Mouse (Mus musculus) macrophage (primary cell): Measurements from ENCODE around the gene Nsmce1. TPM values are rescaled to one million over a fixed set of nuclear protein-coding genes. Genes with fewer than 3 reads are reported as not detected.

ENCODE experiments used
- H3K27ac ChIP-seq: fragments of 350-480 bp; formaldehyde crosslinking; 2 replicates; pipeline ENCODE4 v1.9.0; 2021
- H3K36me3 ChIP-seq: fragments of 350-480 bp; formaldehyde crosslinking; 2 replicates; pipeline ENCODE4 v1.9.0; 2021; ENCODE audit errors: inconsistent target
- H3K4me3 ChIP-seq: fragments of 350-480 bp; formaldehyde crosslinking; 2 replicates; pipeline ENCODE4 v1.9.0; 2021; ENCODE audit errors: inconsistent target
- H3K79me2 ChIP-seq: fragments of 350-480 bp; formaldehyde crosslinking; 2 replicates; pipeline ENCODE4 v1.9.0; 2021; ENCODE audit errors: inconsistent target
- WGBS: methylation state at CpG from one replicate; pipeline ENCODE4 v1.1.7; 2026; ENCODE audit warnings: inconsistent platforms; ENCODE audit not compliant: missing documents; 5-methylcytosine and 5-hydroxymethylcytosine counted together
- polyA plus RNA-seq: library from polyadenylated mRNA; stranded (reverse); fragments of 250-400 nt; gene quantifications from 3 replicates; pipeline ENCODE4 v1.2.4, GENCODE M21; 2018; ENCODE audit warnings: inconsistent platforms

Nsmce1 gene
- polyA plus RNA-seq, 1 experiment from 2014 or later = 20.1 TPM

DNA sequence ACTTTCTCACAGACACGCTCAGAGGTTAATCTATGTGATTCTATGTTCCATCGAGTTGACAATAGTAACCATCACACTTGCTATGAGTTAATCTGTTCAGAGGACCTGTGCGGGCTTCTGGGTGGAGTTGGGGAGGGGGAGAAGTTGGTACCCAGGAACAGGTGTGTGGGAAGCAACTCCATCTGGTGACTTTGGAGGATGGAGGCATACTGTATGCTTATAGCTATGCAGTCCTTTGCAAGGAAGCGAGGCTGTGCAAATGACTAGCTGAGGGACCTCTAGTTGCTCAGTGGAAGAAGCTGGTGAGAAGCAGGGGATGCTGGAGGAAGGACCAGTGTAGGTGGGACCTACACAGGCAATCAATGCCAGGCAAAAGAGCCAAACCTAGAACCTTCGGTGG lies 13.2 kb upstream of the Nsmce1 start:
- WGBS = 99% methylated on average over 5 of the region's 5 CpGs
- Histone ChIP-seq H3K79me2 (no peaks in the 10 kb centered on the region), H3K27ac (peak overlapping the region; percentile 88), H3K4me3 (no peak overlapping the region), H3K36me3 (no peaks in the 10 kb centered on the region)

DNA sequence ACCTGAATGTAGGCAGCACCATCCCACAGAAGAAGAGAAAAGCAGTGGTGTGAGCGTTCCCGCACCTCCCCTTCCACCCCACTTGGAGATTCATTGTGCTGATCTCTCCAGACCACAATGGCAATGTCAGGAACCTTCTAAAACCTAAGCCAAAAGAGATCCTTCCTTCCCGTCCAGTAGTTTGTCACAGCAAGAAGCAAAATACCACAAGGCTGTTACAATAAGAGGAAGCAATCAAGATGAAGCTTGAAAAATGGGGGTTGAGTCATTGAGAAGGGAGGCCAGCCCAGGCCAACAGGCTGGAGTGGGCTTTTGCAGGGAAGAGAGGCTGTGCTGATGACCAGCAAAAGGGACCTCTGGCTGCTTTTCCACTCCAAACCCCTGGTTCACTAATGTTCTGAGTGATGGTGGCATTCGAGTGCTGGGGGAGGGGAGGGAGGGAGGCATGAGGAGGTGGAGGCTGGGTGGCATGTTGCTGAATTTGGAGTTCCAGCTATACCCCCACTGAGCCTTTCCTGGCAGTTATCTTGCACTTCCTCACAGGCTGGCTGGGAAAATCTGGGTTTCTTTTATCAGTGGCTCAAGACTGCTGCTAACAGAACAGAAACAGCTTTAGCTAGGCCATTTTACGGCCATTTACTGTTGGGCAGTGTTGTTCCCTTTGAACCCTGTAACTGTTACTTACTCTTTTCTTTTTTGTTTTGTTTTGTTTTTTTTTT lies 12.1 kb upstream of the Nsmce1 start:
- Histone ChIP-seq H3K4me3 (no peak overlapping the region), H3K79me2 (no peaks in the 10 kb centered on the region), H3K27ac (peak overlapping the region; percentile 88), H3K36me3 (no peaks in the 10 kb centered on the region)
- WGBS = 8% methylated on average over 5 of the region's 5 CpGs

DNA sequence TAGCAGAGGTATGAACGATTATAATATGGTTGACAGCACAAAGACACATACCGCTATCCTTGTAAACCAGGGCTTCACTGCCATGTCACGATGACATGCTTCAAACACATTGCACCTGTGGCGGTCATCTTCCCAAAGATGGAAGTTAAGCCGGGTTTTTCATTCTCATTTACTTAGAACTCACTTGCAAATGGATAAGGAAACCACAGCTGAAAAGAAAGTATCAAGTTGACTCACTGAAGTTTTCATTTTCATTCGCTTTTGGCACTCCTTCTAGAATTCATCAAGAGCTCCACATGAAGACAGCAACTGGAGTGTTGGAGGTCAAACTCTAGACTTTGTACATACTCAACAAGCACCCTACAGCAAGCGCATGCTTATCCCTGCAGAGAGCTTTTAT lies 9.5 kb upstream of the Nsmce1 start:
- WGBS = 91% methylated on average over 7 of the region's 7 CpGs
- Histone ChIP-seq H3K4me3 (no peak overlapping the region), H3K79me2 (no peaks in the 10 kb centered on the region), H3K36me3 (no peaks in the 10 kb centered on the region), H3K27ac (no peak overlapping the region)

- Histone ChIP-seq H3K27ac (no peak overlapping the region), H3K4me3 (no peak overlapping the region), H3K36me3 (no peaks in the 10 kb centered on the region), H3K79me2 (no peaks in the 10 kb centered on the region)
- 87% methylated on average over 13 of the region's 13 CpGs for WGBS
These were observed 8.8 kb upstream of the Nsmce1 start for GRCm38 (mm10) chr7:125499927-125500868.

- WGBS = 3% methylated on average over 5 of the region's 6 CpGs
- H3K4me3 ChIP-seq = no peak overlapping the region
- no peaks in the 10 kb centered on the region for H3K36me3 ChIP-seq
- H3K79me2 ChIP-seq = no peaks in the 10 kb centered on the region; the same call in 1 of the 2 replicates
- H3K27ac ChIP-seq = peak overlapping the region; percentile 90
These were observed 4.6 kb upstream of the Nsmce1 start for GRCm38 (mm10) chr7:125495864-125496440.

DNA sequence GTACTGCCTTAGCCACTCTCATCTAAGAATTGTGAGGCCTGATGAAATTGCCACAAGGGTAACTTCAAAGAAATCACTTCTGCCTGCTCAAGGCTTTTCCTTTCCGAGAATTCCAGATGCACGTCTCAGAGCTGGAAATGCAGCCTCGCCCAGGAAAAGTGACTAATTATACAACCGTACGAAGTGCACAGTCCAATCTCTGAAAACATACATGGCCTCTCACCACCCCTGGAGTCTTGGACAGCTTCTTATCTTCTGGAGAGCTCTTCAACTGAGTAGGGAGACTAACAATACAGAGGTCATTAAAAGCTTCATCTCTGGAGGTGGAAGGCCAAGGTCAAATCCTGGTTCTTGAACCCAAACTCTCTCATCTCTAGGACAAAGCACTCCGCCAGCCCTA lies 1.2 kb upstream of the Nsmce1 start:
- Histone ChIP-seq H3K27ac (no peak overlapping the region), H3K36me3 (no peaks in the 10 kb centered on the region), H3K4me3 (no peak overlapping the region), H3K79me2 (peaks cover 10% of the 10 kb centered on the region; the same call in 1 of the 2 replicates)
- 92% methylated on average over 6 of the region's 6 CpGs for WGBS

DNA sequence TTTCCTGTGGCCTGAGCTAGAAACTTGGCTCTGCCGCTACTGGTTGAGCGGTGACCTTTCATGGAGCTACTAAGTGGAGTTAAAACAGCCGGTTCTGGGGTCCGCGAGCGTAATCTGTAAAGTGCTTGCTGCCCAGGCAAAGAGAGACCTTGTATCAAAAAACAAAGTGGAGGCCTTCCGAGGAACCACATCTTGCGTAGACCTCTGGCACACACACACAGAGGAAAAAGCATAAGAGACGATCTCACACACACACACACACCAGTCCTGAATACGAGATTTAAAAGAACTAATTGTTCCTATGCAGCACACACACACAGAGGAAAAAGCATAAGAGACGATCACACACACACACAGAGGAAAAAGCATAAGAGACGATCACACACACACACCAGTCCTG lies 364 bp upstream of the Nsmce1 start:
- WGBS = 26% methylated on average over 12 of the region's 12 CpGs
- Histone ChIP-seq H3K27ac (peak overlapping the region; percentile 78), H3K36me3 (no peaks in the 10 kb centered on the region), H3K4me3 (peak overlapping the region; percentile 66), H3K79me2 (peaks cover 10% of the 10 kb centered on the region; the same call in 1 of the 2 replicates)

DNA sequence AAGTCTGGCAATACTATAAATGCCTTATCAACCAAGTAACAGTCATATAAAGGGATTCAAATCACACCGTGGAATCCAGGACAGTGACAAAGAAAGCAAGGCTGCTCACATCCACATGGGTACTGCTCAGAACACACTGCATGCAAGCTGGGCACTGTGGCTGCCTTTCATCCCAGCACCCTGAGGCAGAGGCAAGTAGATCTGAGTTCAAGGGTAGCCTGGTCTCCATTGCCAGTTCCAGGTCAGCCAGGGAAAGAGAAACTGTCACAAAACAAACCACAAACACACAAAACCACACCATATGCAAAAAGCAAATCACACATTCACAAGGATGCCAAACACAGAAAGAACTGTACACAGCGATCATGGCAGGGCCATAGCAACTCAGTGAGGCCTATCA lies 1.8 kb downstream of the Nsmce1 start:
- WGBS = 87% methylated on average over 2 of the region's 2 CpGs
- H3K4me3 ChIP-seq = no peak overlapping the region
- no peaks in the 10 kb centered on the region for H3K36me3 ChIP-seq
- H3K79me2 ChIP-seq = peaks cover 10% of the 10 kb centered on the region; the same call in 1 of the 2 replicates
- no peak overlapping the region for H3K27ac ChIP-seq

- H3K27ac ChIP-seq = no peak overlapping the region
- H3K79me2 ChIP-seq = peaks cover 10% of the 10 kb centered on the region; the same call in 1 of the 2 replicates
- H3K4me3 ChIP-seq = no peak overlapping the region
- 60% methylated on average over 6 of the region's 6 CpGs for WGBS
- H3K36me3 ChIP-seq = no peaks in the 10 kb centered on the region; the same call in 1 of the 2 replicates
These were observed 2.7 kb downstream of the Nsmce1 start for GRCm38 (mm10) chr7:125488706-125489105.

GRCm38 (mm10) chr7:125487126-125487525 lies 4.3 kb downstream of the Nsmce1 start:
- no peak overlapping the region for H3K27ac ChIP-seq
- 92% methylated on average over 10 of the region's 10 CpGs for WGBS

GRCm38 (mm10) chr7:125486121-125486630 lies 5.2 kb downstream of the Nsmce1 start:
- WGBS = 97% methylated on average over 16 of the region's 16 CpGs
- Histone ChIP-seq H3K36me3 (peaks cover 1% of the 10 kb centered on the region), H3K27ac (no peak overlapping the region)

More at GRCm38 (mm10) chr7:125487126-125487525, 4.3 kb downstream of the Nsmce1 start:
- Histone ChIP-seq H3K36me3 (no peaks in the 10 kb centered on the region; the same call in 1 of the 2 replicates), H3K79me2 (peaks cover 10% of the 10 kb centered on the region; the same call in 1 of the 2 replicates), H3K4me3 (no peak overlapping the region)

DNA sequence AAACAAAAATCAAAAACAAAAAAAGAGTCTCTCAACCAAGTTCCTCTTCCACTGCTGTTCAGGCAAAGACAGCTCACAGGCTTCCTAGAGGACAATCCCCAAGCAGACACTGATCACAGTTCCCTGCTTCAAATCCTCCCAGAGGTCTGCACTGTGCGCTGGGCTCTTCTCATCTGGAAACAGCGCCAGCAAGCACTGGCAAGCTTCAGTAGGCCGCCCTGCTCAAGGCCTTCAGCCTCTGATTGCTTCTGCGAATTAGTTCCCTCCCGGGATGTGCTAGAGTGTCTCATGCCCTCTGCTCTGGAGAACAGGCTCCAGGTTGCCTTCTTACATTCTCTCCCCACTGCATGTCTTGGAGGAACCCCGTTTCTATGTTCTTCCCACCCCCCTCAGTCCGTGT lies 6.6 kb downstream of the Nsmce1 start:
- Histone ChIP-seq H3K4me3 (no peak overlapping the region), H3K36me3 (peaks cover 7% of the 10 kb centered on the region), H3K79me2 (0 out of 2 replicates have a peak, but pooled peaks cover under 1% of the 10 kb centered on the region), H3K27ac (no peak overlapping the region)
- WGBS = 89% methylated on average over 7 of the region's 7 CpGs

More at GRCm38 (mm10) chr7:125486121-125486630, 5.2 kb downstream of the Nsmce1 start:
- H3K4me3 ChIP-seq = no peak overlapping the region
- H3K79me2 ChIP-seq = peaks cover 10% of the 10 kb centered on the region; the same call in 1 of the 2 replicates

- 97% methylated on average over 2 of the region's 2 CpGs for WGBS
- Histone ChIP-seq H3K79me2 (no peaks in the 10 kb centered on the region), H3K27ac (no peak overlapping the region), H3K36me3 (peaks cover 9% of the 10 kb centered on the region), H3K4me3 (no peak overlapping the region)
These were observed 8.5 kb downstream of the Nsmce1 start for GRCm38 (mm10) chr7:125482886-125483285.

- Histone ChIP-seq H3K79me2 (no peaks in the 10 kb centered on the region), H3K36me3 (peaks cover 14% of the 10 kb centered on the region), H3K4me3 (no peak overlapping the region), H3K27ac (no peak overlapping the region)
- WGBS = 70% methylated on average over 3 of the region's 3 CpGs
These were observed 9.1 kb downstream of the Nsmce1 start for GRCm38 (mm10) chr7:125482339-125482738.
